Mouse (Mus musculus) hindbrain, embryonic 11.5 days (tissue): ENCODE results near the gene Osbp. TPM values are rescaled to one million over a fixed set of nuclear protein-coding genes. Genes with fewer than 3 reads are reported as not detected.

Source experiments
- ATAC-seq: fragments of 200-750 bp; cut with Nextera tagmentation; 2 replicates; pipeline ENCODE4 v1.8.0; 2017; ENCODE audit warnings: mild to moderate bottlenecking, moderate TSS enrichment, moderate library complexity; ENCODE audit not compliant: low FRiP score
- DNase-seq: peaks from one replicate; pipeline ENCODE4 v3.0.0-alpha.2; 2015; ENCODE audit warnings: low spot score
- H3K27ac ChIP-seq: fragments of 300-500 bp; sonication (generic); 2 replicates; pipeline ENCODE4 v1.5.1; 2014; ENCODE audit warnings: mild to moderate bottlenecking, low read depth, low read length
- H3K27me3 ChIP-seq: fragments of 300-500 bp; sonication (generic); 2 replicates; pipeline ENCODE4 v1.6.1; 2014; ENCODE audit warnings: mild to moderate bottlenecking, low read length, moderate library complexity, mixed read lengths; ENCODE audit not compliant: control insufficient read depth, insufficient read depth
- H3K36me3 ChIP-seq: fragments of 300-500 bp; sonication (generic); 2 replicates; pipeline ENCODE4 v1.6.1; 2014; ENCODE audit warnings: mild to moderate bottlenecking, low read length, moderate library complexity, mixed read lengths; ENCODE audit not compliant: control insufficient read depth, insufficient read depth
- H3K4me1 ChIP-seq: fragments of 300-500 bp; sonication (generic); replicated peaks from 2 replicates; pipeline ENCODE4 v1.6.1; 2014; ENCODE audit warnings: low read length, mixed read lengths; ENCODE audit not compliant: control insufficient read depth, insufficient read depth
- H3K4me2 ChIP-seq: fragments of 300-500 bp; sonication (generic); replicated peaks from 2 replicates; pipeline ENCODE4 v1.6.1; 2014; ENCODE audit warnings: mild to moderate bottlenecking, low read depth, low read length
- H3K4me3 ChIP-seq: fragments of 300-500 bp; sonication (generic); 2 replicates; pipeline ENCODE4 v1.5.1; 2014; ENCODE audit warnings: low read depth, low read length
- H3K9ac ChIP-seq: fragments of 300-500 bp; sonication (generic); 2 replicates; pipeline ENCODE4 v1.6.1; 2014; ENCODE audit warnings: low read depth, low read length
- H3K9me3 ChIP-seq: fragments of 300-500 bp; sonication (generic); 2 replicates; pipeline ENCODE4 v1.6.1; 2016; ENCODE audit warnings: low read length; ENCODE audit not compliant: control insufficient read depth
- WGBS: fragments of 180-500 bp; shearing (Covaris S2); extraction: QIAGEN DNeasy Blood & Tissue Kit; methylation state at CpG from one replicate; pipeline ENCODE4 v1.1.7; 2014; 5-methylcytosine and 5-hydroxymethylcytosine counted together
- polyA plus RNA-seq: library from polyadenylated mRNA; unstranded; fragments of >200 nt; fragmentation: Nextera tagmentation; extraction: Ambion mirVana; gene quantifications from 2 replicates; pipeline ENCODE4 v1.2.1, GENCODE M21; 2014

The Osbp gene
- polyA plus RNA-seq, 1 experiment from 2014 or later: 8.3 TPM

DNA sequence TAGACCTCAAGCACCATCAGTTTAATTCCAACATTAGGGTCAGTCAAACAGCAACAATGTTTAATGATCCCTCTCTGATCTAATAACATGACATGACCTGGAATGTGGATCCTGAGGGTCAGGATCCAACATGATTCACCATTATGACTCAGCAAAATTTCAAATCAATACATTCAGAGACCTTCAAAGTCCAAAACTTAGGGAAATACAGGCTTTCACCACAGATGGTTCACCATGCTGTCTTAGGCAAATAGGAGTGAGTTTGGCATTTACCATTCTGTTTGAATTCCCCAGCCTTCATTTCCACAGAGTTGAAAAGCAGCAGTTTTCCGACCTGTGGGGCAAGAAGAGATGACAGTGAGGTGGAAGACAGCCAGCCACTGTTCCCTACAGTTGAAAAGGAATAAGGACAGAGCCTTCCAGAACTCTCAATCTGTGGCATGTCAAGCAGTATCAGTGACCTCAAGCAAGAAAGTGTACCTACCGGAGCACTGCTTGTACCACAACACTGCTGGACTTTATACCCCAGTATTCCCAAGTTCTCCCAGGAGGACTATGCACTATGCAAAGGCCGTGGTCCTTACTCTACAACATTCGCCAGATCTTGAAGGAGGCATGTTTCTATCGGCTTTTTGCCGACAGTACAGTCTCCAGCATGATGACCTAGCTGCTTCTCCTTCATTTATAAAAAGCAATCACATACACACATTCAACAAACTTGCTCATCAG lies 29.1 kb downstream of the Osbp start:
- no peaks in the 10 kb centered on the region for H3K4me1 ChIP-seq
- 92% methylated on average over 6 of the region's 6 CpGs for WGBS
- H3K36me3 ChIP-seq: peaks cover 14% of the 10 kb centered on the region; the same call in 1 of the 2 replicates
- H3K9me3 ChIP-seq: no peaks in the 10 kb centered on the region
- no peak overlapping the region for H3K9ac ChIP-seq
- DNase-seq: no peak
- no peak overlapping the region for H3K4me3 ChIP-seq
- ATAC-seq: no peak
- H3K27ac ChIP-seq: no peak overlapping the region
- H3K4me2 ChIP-seq: no peak overlapping the region
- no peaks in the 10 kb centered on the region for H3K27me3 ChIP-seq

DNA sequence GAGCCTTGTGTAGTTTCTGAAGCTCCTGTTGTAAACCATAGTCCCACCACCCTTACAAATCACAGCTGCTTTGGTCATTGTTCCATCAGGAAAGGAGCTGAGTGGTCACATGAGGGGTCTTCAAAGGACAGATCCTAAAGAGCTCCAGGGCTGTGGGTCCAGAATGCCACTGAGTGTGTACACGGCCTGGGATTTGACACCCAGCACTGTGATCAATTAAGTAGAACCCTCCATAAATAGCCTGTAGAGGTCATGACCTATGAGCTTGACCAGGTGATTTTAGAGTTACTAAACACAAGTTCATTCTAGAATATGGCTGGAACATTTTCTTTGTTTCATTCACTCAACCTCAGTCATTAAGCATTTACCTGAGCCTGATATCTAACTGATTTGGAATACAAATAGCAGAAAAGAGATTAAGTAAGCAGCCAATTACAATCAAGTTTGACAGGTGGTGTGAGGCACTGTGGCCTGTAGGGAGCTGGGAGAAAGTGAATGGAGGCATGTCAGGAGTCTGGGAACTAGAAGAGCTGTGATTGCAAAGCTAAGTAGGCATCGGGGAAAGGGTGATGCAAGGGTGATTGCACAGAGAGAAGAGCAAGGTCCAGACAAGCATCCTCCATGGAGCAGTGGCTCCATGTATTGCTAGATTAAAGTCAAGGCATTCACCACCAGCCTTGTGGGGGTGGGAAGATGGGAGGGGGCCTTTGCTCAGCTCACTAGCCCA lies 30.1 kb downstream of the Osbp start:
- no peak for ATAC-seq
- H3K27me3 ChIP-seq: no peaks in the 10 kb centered on the region
- 74% methylated on average over 2 of the region's 2 CpGs for WGBS
- no peak overlapping the region for H3K4me2 ChIP-seq
- H3K9ac ChIP-seq: no peak overlapping the region
- no peak overlapping the region for H3K27ac ChIP-seq
- no peak overlapping the region for H3K4me3 ChIP-seq
- no peaks in the 10 kb centered on the region for H3K9me3 ChIP-seq
- DNase-seq: no peak
- no peaks in the 10 kb centered on the region for H3K4me1 ChIP-seq
- H3K36me3 ChIP-seq: peaks cover 14% of the 10 kb centered on the region; the same call in 1 of the 2 replicates

DNA sequence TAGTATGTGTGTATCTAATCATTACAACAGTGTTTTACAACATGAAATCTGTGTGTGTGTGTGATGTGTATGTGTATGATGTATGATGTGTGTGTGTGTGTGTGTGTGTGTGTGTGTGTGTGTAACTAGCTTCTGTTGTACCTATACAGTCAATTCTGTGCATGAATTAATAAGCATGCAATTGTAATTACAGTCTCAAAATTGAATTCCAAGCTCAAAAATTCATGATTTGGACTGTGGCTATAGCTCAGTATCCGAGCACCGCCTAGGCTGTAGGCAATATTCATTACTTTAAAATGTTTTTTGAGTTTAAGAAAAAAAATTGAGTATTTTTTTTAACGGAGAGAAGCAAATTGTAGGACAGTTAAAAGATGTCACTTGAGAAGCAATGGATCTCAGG lies 35.9 kb downstream of the Osbp start:
- Histone ChIP-seq H3K4me1 (no peaks in the 10 kb centered on the region), H3K36me3 (no peaks in the 10 kb centered on the region), H3K27ac (no peak overlapping the region), H3K4me3 (no peak overlapping the region), H3K4me2 (no peak overlapping the region), H3K27me3 (no peaks in the 10 kb centered on the region), H3K9ac (no peak overlapping the region), H3K9me3 (no peaks in the 10 kb centered on the region)
- DNase-seq: no peak
- WGBS: 25% methylated on average over 3 of the region's 3 CpGs
- no peak for ATAC-seq

DNA sequence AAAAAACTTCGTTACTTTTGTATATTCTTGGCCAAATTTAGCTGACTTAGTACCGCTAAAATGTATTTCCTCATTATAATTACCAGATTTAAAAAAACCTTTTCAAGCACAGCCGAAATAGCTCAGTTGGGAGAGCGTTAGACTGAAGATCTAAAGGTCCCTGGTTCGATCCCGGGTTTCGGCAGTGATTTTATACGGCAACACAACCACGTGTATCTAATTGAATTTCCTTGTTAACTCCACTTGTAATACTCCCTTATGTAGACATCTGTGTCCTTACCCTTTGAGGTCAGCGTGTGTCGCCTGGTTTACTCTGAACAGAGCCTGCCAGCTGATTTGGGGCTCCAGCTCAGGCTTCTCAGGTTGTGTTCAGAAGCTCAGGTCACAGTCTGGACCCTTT lies 36.4 kb downstream of the Osbp start:
- Histone ChIP-seq H3K27me3 (no peaks in the 10 kb centered on the region), H3K27ac (no peak overlapping the region), H3K4me3 (peak overlapping the region; percentile 12; the same call in 1 of the 2 replicates), H3K4me1 (no peaks in the 10 kb centered on the region), H3K4me2 (peak overlapping the region; percentile 17; the same call in 1 of the 2 replicates), H3K9ac (no peak overlapping the region), H3K9me3 (no peaks in the 10 kb centered on the region), H3K36me3 (no peaks in the 10 kb centered on the region)
- WGBS: 3% methylated on average over 11 of the region's 11 CpGs
- DNase-seq: peak; percentile 77
- peak; percentile 10; the same call in 1 of the 2 replicates for ATAC-seq

DNA sequence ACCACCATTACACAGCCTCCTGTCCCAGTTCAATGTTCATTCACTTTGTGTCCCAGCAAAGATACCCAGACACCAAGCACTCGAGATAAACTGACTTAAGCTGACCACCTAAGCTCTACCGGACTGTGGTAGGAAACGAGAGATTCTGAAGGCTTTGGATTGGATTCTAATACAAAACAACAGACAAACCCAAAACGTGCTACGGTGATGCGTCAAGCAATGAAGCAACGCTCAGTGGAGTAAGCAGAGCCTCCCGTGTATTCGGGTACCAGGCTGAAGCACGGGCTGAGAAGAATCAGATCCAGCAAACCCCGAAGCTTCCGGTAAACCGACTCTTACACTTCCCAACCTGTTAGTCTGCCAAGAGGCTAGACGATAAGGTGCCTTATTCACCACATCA lies 37.0 kb downstream of the Osbp start:
- Histone ChIP-seq H3K27me3 (no peaks in the 10 kb centered on the region), H3K4me3 (0 out of 2 replicates have a peak overlapping the region, but pooled peaks have one; percentile 10)
- peak; percentile 19 for DNase-seq

DNA sequence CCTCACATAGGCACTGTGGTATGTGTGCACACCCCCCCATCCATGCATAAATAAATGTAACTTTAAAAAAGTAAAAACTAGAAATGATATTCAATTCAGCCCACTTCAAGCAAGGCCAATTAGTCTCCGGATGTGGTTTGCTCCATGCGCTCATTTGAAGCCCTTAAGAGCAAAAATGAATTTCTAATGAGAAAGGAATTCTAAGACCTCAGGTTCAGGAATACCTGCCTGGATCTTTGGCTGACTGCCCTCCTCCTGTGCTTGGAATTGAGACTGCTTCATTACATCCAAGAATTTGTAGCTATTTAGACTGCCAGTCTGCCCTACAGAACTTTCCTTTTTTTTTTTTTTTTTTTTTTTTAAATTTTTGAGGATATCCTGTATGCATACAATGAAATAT lies 37.8 kb downstream of the Osbp start:
- Histone ChIP-seq H3K27me3 (no peaks in the 10 kb centered on the region), H3K36me3 (no peaks in the 10 kb centered on the region), H3K27ac (no peak overlapping the region), H3K4me2 (no peak overlapping the region), H3K9ac (no peak overlapping the region), H3K4me1 (no peaks in the 10 kb centered on the region), H3K4me3 (no peak overlapping the region), H3K9me3 (no peaks in the 10 kb centered on the region)
- WGBS: 92% methylated on average over 2 of the region's 2 CpGs
- no peak for ATAC-seq
- DNase-seq: no peak

More for the DNA sequence above, 37.0 kb downstream of the Osbp start:
- 48% methylated on average over 14 of the region's 14 CpGs for WGBS
- ATAC-seq: no peak
- H3K9ac ChIP-seq: no peak overlapping the region
- no peak overlapping the region for H3K27ac ChIP-seq
- no peaks in the 10 kb centered on the region for H3K9me3 ChIP-seq
- H3K36me3 ChIP-seq: no peaks in the 10 kb centered on the region
- no peaks in the 10 kb centered on the region for H3K4me1 ChIP-seq
- H3K4me2 ChIP-seq: peak overlapping the region; percentile 17; the same call in 1 of the 2 replicates

DNA sequence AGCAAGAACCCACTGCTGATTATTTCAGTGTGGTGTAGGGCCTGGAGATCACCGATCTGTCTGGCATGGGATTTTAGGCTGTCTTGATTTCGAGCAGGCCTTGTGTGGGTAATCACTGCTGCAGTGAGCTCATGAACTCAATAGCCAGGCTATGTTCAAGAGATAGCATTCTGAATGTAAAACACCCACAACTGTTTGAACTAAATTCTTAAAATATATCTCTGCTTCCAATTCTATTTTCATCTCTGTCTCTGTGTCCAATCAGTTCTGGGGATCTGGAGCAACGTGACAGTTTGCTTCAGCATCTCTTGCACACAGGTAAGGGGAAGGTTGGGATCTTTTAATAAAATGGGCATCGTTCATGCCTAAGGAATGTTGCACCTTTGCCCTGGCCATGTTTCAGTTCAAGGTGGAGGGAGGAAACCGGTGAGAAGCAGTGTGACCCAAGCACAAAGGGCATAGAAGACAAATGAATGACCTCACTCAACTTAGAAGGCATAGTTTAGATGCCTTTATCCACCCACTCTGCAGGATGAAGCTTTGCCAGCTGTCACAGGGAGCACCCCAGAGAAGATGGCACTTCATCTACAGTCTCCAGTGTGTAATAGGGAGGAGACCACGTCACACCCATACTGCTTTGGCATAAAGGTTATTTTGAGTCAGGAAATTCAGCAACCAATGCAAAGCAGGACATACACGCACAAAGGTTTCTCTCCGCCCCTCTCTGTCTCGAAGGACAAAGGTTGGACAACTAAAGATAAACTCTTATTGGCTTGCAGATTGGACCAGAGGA lies 38.7 kb downstream of the Osbp start:
- no peak for ATAC-seq
- Histone ChIP-seq H3K4me3 (peak overlapping the region; percentile 57; the same call in 1 of the 2 replicates), H3K36me3 (no peaks in the 10 kb centered on the region), H3K27me3 (no peaks in the 10 kb centered on the region), H3K9ac (no peak overlapping the region), H3K4me1 (no peaks in the 10 kb centered on the region), H3K4me2 (peak overlapping the region; percentile 50; the same call in 1 of the 2 replicates), H3K9me3 (no peaks in the 10 kb centered on the region), H3K27ac (no peak overlapping the region)
- 65% methylated on average over 9 of the region's 9 CpGs for WGBS
- DNase-seq: peak; percentile 19
